Mouse (Mus musculus): ENCODE data around the gene Prkg1. TPM values are rescaled to one million over a fixed set of nuclear protein-coding genes. Genes with fewer than 3 reads are reported as not detected.

Prkg1 gene
- total and polyA plus RNA-seq, 3 experiments, result 2.2 to 13.6 (median 11.0) TPM

DNA sequence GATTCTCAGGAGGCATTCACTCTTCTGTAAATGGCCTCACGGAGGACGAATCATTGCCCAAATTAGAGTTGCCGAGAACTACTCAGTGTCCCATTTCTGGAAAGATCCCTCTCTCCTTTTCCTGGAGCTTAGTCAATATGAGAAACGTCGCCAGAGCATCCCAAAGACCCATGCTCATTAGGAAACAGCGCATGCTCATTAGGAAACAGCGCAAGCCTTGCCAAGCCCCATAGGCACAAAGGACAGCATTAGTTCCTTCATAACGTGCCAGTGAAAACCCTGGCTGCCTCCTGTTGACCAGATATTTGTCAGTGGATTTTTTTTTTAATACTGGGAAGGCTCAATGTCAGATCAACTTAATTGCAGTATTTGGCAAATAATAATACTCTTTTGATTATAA lies 1127.4 kb downstream of the Prkg1 start:
- 75% methylated on average over 8 of the region's 8 CpGs for WGBS
- intact Hi-C loops (cut with DNase I), result no loop called here

DNA sequence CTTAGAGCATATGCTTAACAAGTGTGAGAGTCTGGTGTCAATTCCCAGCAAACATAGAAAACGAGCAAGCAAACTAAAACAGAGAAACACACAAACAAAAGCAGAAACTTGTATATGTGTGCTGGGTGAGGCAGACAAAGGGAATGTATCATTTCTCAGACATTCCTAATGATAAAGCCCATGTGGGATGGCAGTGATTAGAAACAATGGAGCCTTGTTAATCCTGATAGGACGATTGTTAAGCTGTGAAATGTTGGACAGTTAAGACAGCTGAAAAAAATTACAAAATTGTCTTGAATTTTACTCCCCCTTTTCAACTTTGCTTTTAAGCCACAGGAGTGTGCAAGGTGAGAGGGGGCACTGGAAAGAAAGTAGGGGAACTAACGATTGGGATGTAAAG lies 1133.8 kb downstream of the Prkg1 start:
- Histone ChIP-seq H3K4me1 (ENCODE audit: control insufficient read depth, insufficient read depth, low read length) (no peaks in the 10 kb centered on the region), H3K79me2 (replicated peaks; ENCODE audit: control insufficient read depth, insufficient read depth, low read length) (no peaks in the 10 kb centered on the region), H3K36me3 (ENCODE audit: control insufficient read depth, insufficient read depth, low read length) (no peaks in the 10 kb centered on the region), H3K4me3 (no peak overlapping the region), H3K27ac (no peak overlapping the region), H3K9ac (ENCODE audit: low read depth, low read length) (no peak overlapping the region), H3K27me3 (ENCODE audit: control insufficient read depth, insufficient read depth, low read length) (no peaks in the 10 kb centered on the region)
- 43% methylated on average over 3 of the region's 3 CpGs for WGBS
- intact Hi-C loops (cut with DNase I), result no loop called here
- no peak for TF ChIP-seq CTCF (IDR thresholded peaks at IDR 0.05)
- no peak for TF ChIP-seq POLR2A (IDR thresholded peaks at IDR 0.05; ENCODE audit: insufficient read depth, low read depth, low read length)
- no peak for TF ChIP-seq EP300 (IDR thresholded peaks at IDR 0.05; ENCODE audit: insufficient read depth, low read depth, low read length)
- no peak for DNase-seq

More for the DNA sequence above, 1127.4 kb downstream of the Prkg1 start:
- no peaks in the 10 kb centered on the region for H3K27me3 ChIP-seq (ENCODE audit: control insufficient read depth, insufficient read depth, low read length)
- no peak for DNase-seq
- no peak overlapping the region for H3K27ac ChIP-seq
- no peak for TF ChIP-seq CTCF (IDR thresholded peaks at IDR 0.05)
- TF ChIP-seq POLR2A (IDR thresholded peaks at IDR 0.05; ENCODE audit: insufficient read depth, low read depth, low read length), result no peak
- TF ChIP-seq EP300 (IDR thresholded peaks at IDR 0.05; ENCODE audit: insufficient read depth, low read depth, low read length), result no peak
- H3K36me3 ChIP-seq (ENCODE audit: control insufficient read depth, insufficient read depth, low read length), result no peaks in the 10 kb centered on the region
- no peak overlapping the region for H3K4me3 ChIP-seq
- no peaks in the 10 kb centered on the region for H3K4me1 ChIP-seq (ENCODE audit: control insufficient read depth, insufficient read depth, low read length)
- H3K9ac ChIP-seq (ENCODE audit: low read depth, low read length), result no peak overlapping the region
- H3K79me2 ChIP-seq (replicated peaks; ENCODE audit: control insufficient read depth, insufficient read depth, low read length), result no peaks in the 10 kb centered on the region

- DNase-seq, result no peak
- Histone ChIP-seq H3K27ac (no peak overlapping the region), H3K79me2 (replicated peaks; ENCODE audit: control insufficient read depth, insufficient read depth, low read length) (no peaks in the 10 kb centered on the region), H3K4me3 (no peak overlapping the region), H3K4me1 (ENCODE audit: control insufficient read depth, insufficient read depth, low read length) (peaks cover 2% of the 10 kb centered on the region), H3K36me3 (ENCODE audit: control insufficient read depth, insufficient read depth, low read length) (no peaks in the 10 kb centered on the region), H3K9ac (ENCODE audit: low read depth, low read length) (no peak overlapping the region), H3K27me3 (ENCODE audit: control insufficient read depth, insufficient read depth, low read length) (no peaks in the 10 kb centered on the region)
- TF ChIP-seq CTCF (IDR thresholded peaks at IDR 0.05) (no peak), POLR2A (IDR thresholded peaks at IDR 0.05; ENCODE audit: insufficient read depth, low read depth, low read length) (no peak), EP300 (IDR thresholded peaks at IDR 0.05; ENCODE audit: insufficient read depth, low read depth, low read length) (no peak)
- WGBS, result 63% methylated on average over 7 of the region's 7 CpGs
- intact Hi-C loops (cut with DNase I), result no loop called here
Observed at GRCm38 (mm10) chr19:30626036-30626435, 1138.8 kb downstream of the Prkg1 start.

DNA sequence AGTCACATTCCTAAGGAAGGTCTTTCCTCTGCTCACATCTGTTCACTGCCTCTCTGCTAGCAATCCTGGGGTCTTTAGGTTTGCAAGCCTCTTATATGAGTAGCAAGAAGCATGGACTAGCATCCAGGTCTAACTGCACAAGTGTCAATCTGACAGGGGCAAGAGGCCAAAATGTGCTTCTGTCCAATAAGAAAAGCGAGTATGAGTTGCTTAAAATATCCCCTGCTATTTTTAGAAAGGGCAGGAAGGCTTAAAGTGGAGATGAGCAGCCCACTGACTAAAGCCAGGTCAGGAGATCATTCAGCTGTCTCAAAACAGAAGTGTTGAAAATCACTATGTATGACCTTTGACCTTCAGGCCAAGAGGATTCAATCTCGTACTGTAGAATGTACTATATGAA lies 1139.4 kb downstream of the Prkg1 start:
- H3K36me3 ChIP-seq (ENCODE audit: control insufficient read depth, insufficient read depth, low read length), result no peaks in the 10 kb centered on the region
- peak in 1 of 2 experiments; percentile 19 for DNase-seq
- no peak overlapping the region for H3K9ac ChIP-seq (ENCODE audit: low read depth, low read length)
- no peak overlapping the region for H3K4me3 ChIP-seq
- no peaks in the 10 kb centered on the region for H3K79me2 ChIP-seq (replicated peaks; ENCODE audit: control insufficient read depth, insufficient read depth, low read length)
- H3K27ac ChIP-seq, result no peak overlapping the region
- H3K4me1 ChIP-seq (ENCODE audit: control insufficient read depth, insufficient read depth, low read length), result peaks cover 2% of the 10 kb centered on the region
- 14% methylated on average over 2 of the region's 2 CpGs for WGBS
- intact Hi-C loops (cut with DNase I), result no loop called here
- H3K27me3 ChIP-seq (ENCODE audit: control insufficient read depth, insufficient read depth, low read length), result no peaks in the 10 kb centered on the region
- no peak for TF ChIP-seq POLR2A (IDR thresholded peaks at IDR 0.05; ENCODE audit: insufficient read depth, low read depth, low read length)
- TF ChIP-seq EP300 (IDR thresholded peaks at IDR 0.05; ENCODE audit: insufficient read depth, low read depth, low read length), result no peak
- TF ChIP-seq CTCF (IDR thresholded peaks at IDR 0.05), result no peak

DNA sequence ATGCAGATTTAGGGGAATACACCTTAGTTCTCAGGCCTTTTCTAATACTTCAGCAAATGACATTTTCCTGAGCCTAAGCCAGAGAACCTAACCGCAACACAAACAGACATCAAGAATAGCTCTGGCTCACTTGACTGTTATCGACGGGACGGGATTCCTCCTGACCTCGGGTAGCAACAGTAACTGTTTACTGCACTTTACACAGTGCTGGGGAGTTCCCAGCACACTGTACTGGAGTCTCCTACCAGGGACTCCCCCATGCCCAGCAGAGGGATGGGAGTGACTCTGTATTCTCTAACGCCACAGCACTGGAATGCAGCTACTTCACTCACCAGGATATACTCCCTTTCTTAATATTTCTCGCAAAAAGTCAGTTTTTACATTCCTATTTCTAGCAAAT lies 1141.2 kb downstream of the Prkg1 start:
- Histone ChIP-seq H3K4me1 (ENCODE audit: control insufficient read depth, insufficient read depth, low read length) (peaks cover 2% of the 10 kb centered on the region), H3K27me3 (ENCODE audit: control insufficient read depth, insufficient read depth, low read length) (no peaks in the 10 kb centered on the region), H3K36me3 (ENCODE audit: control insufficient read depth, insufficient read depth, low read length) (no peaks in the 10 kb centered on the region), H3K27ac (no peak overlapping the region; the same call in 1 of the 2 replicates), H3K9ac (ENCODE audit: low read depth, low read length) (no peak overlapping the region), H3K4me3 (no peak overlapping the region), H3K79me2 (replicated peaks; ENCODE audit: control insufficient read depth, insufficient read depth, low read length) (no peaks in the 10 kb centered on the region)
- WGBS, result 22% methylated on average over 7 of the region's 7 CpGs
- no peak for TF ChIP-seq CTCF (IDR thresholded peaks at IDR 0.05)
- peak; percentile 80 for TF ChIP-seq EP300 (IDR thresholded peaks at IDR 0.05; ENCODE audit: insufficient read depth, low read depth, low read length)
- TF ChIP-seq POLR2A (IDR thresholded peaks at IDR 0.05; ENCODE audit: insufficient read depth, low read depth, low read length), result no peak
- intact Hi-C loops (cut with DNase I), result no loop called here
- peak; percentile 21 to 44 for DNase-seq

DNA sequence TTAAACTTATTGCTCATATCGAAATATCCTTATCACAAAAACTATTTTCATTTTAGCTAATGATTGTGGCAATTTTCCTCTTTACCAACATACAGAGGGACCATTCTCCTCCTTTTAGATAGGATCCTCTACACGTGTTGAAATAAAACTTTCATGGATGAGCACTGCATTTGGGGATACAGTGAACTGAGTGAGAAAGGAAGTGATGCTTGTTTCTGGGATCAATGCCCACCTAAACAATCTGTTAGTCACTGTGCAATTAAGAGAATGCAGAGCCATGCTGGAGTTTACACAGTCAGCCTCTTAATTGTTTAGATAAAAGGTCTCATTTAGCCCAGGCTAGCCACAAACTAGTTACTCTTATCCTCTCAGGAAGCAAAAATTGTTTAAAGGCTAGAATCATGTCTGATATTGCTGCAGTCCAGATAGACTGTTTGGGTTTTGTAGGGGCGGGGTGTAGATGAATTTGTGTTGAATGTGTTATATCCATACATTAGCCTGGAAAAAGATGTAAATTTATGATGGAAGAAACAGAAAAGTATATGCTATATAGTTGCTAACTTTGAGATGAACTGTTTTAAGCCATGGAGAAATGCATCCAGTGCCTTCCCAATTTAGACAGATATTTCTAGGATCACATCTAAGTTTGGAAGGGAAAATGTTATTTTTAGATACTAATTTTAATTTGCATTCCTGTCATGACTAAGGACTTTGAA lies 1151.5 kb downstream of the Prkg1 start:
- TF ChIP-seq EP300 (IDR thresholded peaks at IDR 0.05; ENCODE audit: insufficient read depth, low read depth, low read length) (no peak), CTCF (IDR thresholded peaks at IDR 0.05) (no peak), POLR2A (IDR thresholded peaks at IDR 0.05; ENCODE audit: insufficient read depth, low read depth, low read length) (no peak)
- no peaks in the 10 kb centered on the region for H3K4me1 ChIP-seq (ENCODE audit: control insufficient read depth, insufficient read depth, low read length)
- no peak for DNase-seq
- no peaks in the 10 kb centered on the region for H3K36me3 ChIP-seq (ENCODE audit: control insufficient read depth, insufficient read depth, low read length)
- intact Hi-C loops (cut with DNase I), result no loop called here
- no peaks in the 10 kb centered on the region for H3K79me2 ChIP-seq (replicated peaks; ENCODE audit: control insufficient read depth, insufficient read depth, low read length)
- no peak overlapping the region for H3K9ac ChIP-seq (ENCODE audit: low read depth, low read length)
- 65% methylated on average over 3 of the region's 3 CpGs for WGBS
- no peaks in the 10 kb centered on the region for H3K27me3 ChIP-seq (ENCODE audit: control insufficient read depth, insufficient read depth, low read length)
- H3K27ac ChIP-seq, result no peak overlapping the region
- no peak overlapping the region for H3K4me3 ChIP-seq
